ENCODE assay signal across 8 mouse cellular contexts in genomic region chr4:82000590-82001405, GRCm38 (mm10).
DNase-seq lines count a peak whose midpoint lies in the region; ATAC-seq lines count a peak whose summit lies in the region.

No protein-coding gene starts in this region.

- ATAC-seq in heart, embryonic 16.5 days (replicated peaks; ENCODE audit: extremely low read depth, insufficient read depth, low FRiP score): peak; percentile 55; the same call in 1 of the 2 replicates
- ATAC-seq in midbrain, embryonic 14.5 days (ENCODE audit: low FRiP score, low TSS enrichment): no peak
- no peak for ATAC-seq in erythroid progenitor cell, adult 5-6 weeks (replicated peaks; ENCODE audit: low FRiP score, poor library complexity, severe bottlenecking)

- H3K4me2 ChIP-seq in heart, embryonic 16.5 days (ENCODE audit: low read depth, low read length): no peak overlapping the region
- H3K4me2 ChIP-seq in midbrain, embryonic 14.5 days (ENCODE audit: low read length): no peak overlapping the region

- 65% methylated on average over 19 of the region's 19 CpGs for WGBS in heart, embryonic 16.5 days
- 60% methylated on average over 19 of the region's 19 CpGs for WGBS in midbrain, embryonic 14.5 days

- DNase-seq in heart, adult 11 months: peak; percentile 94
- DNase-seq in heart, postnatal 25 days (ENCODE audit: low spot score): no peak
- DNase-seq in ovary, postnatal 36 days (ENCODE audit: low spot score): peak; percentile 5
- no peak for DNase-seq in ovary, postnatal 10 days (ENCODE audit: low spot score)
- peak; percentile 43 for DNase-seq in midbrain, embryonic 14.5 days
- no peak for DNase-seq in embryo, embryonic 9.5 days (ENCODE audit: extremely low spot score)

- H3K9me3 ChIP-seq in heart, embryonic 16.5 days (replicated peaks; ENCODE audit: control insufficient read depth, low read length): no peaks in the 10 kb centered on the region
- no peaks in the 10 kb centered on the region for H3K9me3 ChIP-seq in midbrain, embryonic 14.5 days (ENCODE audit: control insufficient read depth, low read length)

- no peaks in the 10 kb centered on the region for H3K36me3 ChIP-seq in heart, embryonic 16.5 days (ENCODE audit: control insufficient read depth, insufficient read depth)
- no peaks in the 10 kb centered on the region for H3K36me3 ChIP-seq in midbrain, embryonic 14.5 days (ENCODE audit: control insufficient read depth, insufficient read depth, low read length)

- peak overlapping the region; percentile 67 for H3K27ac ChIP-seq in heart, embryonic 16.5 days (ENCODE audit: low read length)
- H3K27ac ChIP-seq in midbrain, embryonic 14.5 days (replicated peaks; ENCODE audit: low read depth, low read length): peak overlapping the region; percentile 57; the same call in 1 of the 2 replicates

- H3K27me3 ChIP-seq in heart, embryonic 16.5 days (ENCODE audit: control insufficient read depth, insufficient read depth, low read length): no peaks in the 10 kb centered on the region
- H3K27me3 ChIP-seq in midbrain, embryonic 14.5 days (ENCODE audit: control insufficient read depth, insufficient read depth, low read length): no peaks in the 10 kb centered on the region

- intact Hi-C loops in heart, postnatal 25 days (cut with DNase I): no loop called here

- H3K9ac ChIP-seq in heart, embryonic 16.5 days (ENCODE audit: low read length): no peak overlapping the region
- no peak overlapping the region for H3K9ac ChIP-seq in midbrain, embryonic 14.5 days (replicated peaks; ENCODE audit: low read length)

- H3K4me1 ChIP-seq in heart, embryonic 16.5 days (ENCODE audit: control insufficient read depth, insufficient read depth, low read length): peaks cover 19% of the 10 kb centered on the region
- no peaks in the 10 kb centered on the region for H3K4me1 ChIP-seq in midbrain, embryonic 14.5 days (ENCODE audit: control insufficient read depth, insufficient read depth, low read length)

- H3K4me3 ChIP-seq in heart, embryonic 16.5 days (ENCODE audit: low read length): no peak overlapping the region
- no peak overlapping the region for H3K4me3 ChIP-seq in midbrain, embryonic 14.5 days (replicated peaks; ENCODE audit: low read depth, low read length)

Comparison
In these comparisons a context has a peak if more than half of its experiments do, and no peak if none do; other contexts are left out.
1. DNase-seq: peak in heart, adult 11 months (single experiment), ovary, postnatal 36 days (single experiment) and midbrain, embryonic 14.5 days (single experiment); none in heart, postnatal 25 days (single experiment), ovary, postnatal 10 days (single experiment) and embryo, embryonic 9.5 days (single experiment).